Mouse (Mus musculus) heart, embryonic 15.5 days (tissue): ENCODE measurements at regions not wholly inside any gene's neighbourhood (a gene's known extent, or its start where the extent isn't known, plus 50 kb on each side); places are given as distances from the start of the nearest gene placed in this dataset.
A peak's percentile ranks its signal among the peaks of the same experiment; 100 is the strongest.

Source experiments
- ATAC-seq: fragments of 200-750 bp; cut with Nextera tagmentation; replicated peaks from 2 replicates; pipeline ENCODE4 v1.8.0; 2017; ENCODE audit warnings: low read depth, moderate TSS enrichment; ENCODE audit not compliant: insufficient number of reproducible peaks, insufficient read depth, low FRiP score
- H3K27ac ChIP-seq: fragments of 300-500 bp; sonication (generic); 2 replicates; pipeline ENCODE4 v1.5.1; 2015; ENCODE audit warnings: mild to moderate bottlenecking, inconsistent platforms
- H3K27me3 ChIP-seq: fragments of 300-500 bp; sonication (generic); 2 replicates; pipeline ENCODE4 v1.6.1; 2015; ENCODE audit warnings: inconsistent platforms
- H3K36me3 ChIP-seq: fragments of 300-500 bp; sonication (generic); 2 replicates; pipeline ENCODE4 v1.6.1; 2015; ENCODE audit warnings: mild to moderate bottlenecking, inconsistent platforms
- H3K4me1 ChIP-seq: fragments of 300-500 bp; sonication (generic); replicated peaks from 2 replicates; pipeline ENCODE4 v1.6.1; 2015; ENCODE audit warnings: inconsistent platforms
- H3K4me2 ChIP-seq: fragments of 300-500 bp; sonication (generic); 2 replicates; pipeline ENCODE4 v1.6.1; 2015; ENCODE audit warnings: inconsistent platforms, mild to moderate bottlenecking, moderate library complexity
- H3K4me3 ChIP-seq: fragments of 300-500 bp; sonication (generic); 2 replicates; pipeline ENCODE4 v1.5.1; 2015; ENCODE audit warnings: mild to moderate bottlenecking, inconsistent platforms
- H3K9ac ChIP-seq: fragments of 300-500 bp; sonication (generic); 2 replicates; pipeline ENCODE4 v1.6.1; 2015; ENCODE audit warnings: mild to moderate bottlenecking, inconsistent platforms
- H3K9me3 ChIP-seq: fragments of 300-500 bp; sonication (generic); replicated peaks from 2 replicates; pipeline ENCODE4 v1.6.1; 2016; ENCODE audit warnings: inconsistent platforms
- WGBS: fragments of 180-500 bp; shearing (Covaris S2); methylation state at CpG from one replicate; pipeline ENCODE4 v1.1.7; 2015; ENCODE audit warnings: mixed read lengths; 5-methylcytosine and 5-hydroxymethylcytosine counted together

GRCm38 (mm10) chr13:97539686-97540085 lies 220.7 kb downstream of the Gm10260 start:
- Histone ChIP-seq H3K36me3 (no peaks in the 10 kb centered on the region), H3K4me1 (0 out of 2 replicates have a peak, but pooled peaks cover 1% of the 10 kb centered on the region)
- 69% methylated on average over 9 of the region's 9 CpGs for WGBS

DNA sequence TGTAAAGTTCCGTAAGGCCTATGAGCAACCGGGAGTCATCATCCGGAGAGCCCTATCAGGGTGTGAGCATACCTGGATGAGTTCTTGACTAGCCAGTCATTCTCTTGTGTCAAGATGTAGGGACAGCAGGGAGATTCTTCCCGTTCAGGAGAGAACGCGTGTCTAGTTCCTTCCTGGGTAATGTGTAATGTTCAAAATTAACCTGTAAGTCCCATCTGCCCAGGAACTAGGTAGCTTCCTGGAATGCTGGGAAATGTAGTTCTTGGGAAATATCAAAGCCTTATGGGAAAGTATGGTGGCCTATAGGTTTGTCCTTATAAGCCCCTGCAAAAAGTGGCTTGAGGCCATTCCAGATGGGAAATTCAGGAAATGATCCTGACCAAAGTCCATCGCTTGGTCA lies 222.0 kb downstream of the Gm10260 start:
- Histone ChIP-seq H3K9ac (no peak overlapping the region), H3K4me2 (no peak overlapping the region), H3K4me3 (no peak overlapping the region), H3K27ac (no peak overlapping the region), H3K27me3 (no peaks in the 10 kb centered on the region), H3K9me3 (no peaks in the 10 kb centered on the region), H3K36me3 (no peaks in the 10 kb centered on the region), H3K4me1 (peaks cover 9% of the 10 kb centered on the region)
- WGBS, result 89% methylated on average over 7 of the region's 7 CpGs
- no peak for ATAC-seq

More at GRCm38 (mm10) chr13:97539686-97540085, 220.7 kb downstream of the Gm10260 start:
- Histone ChIP-seq H3K27me3 (no peaks in the 10 kb centered on the region), H3K4me2 (no peak overlapping the region), H3K27ac (no peak overlapping the region), H3K9me3 (no peaks in the 10 kb centered on the region), H3K9ac (no peak overlapping the region), H3K4me3 (no peak overlapping the region)
- no peak for ATAC-seq

- no peak overlapping the region for H3K4me2 ChIP-seq
- no peak overlapping the region for H3K9ac ChIP-seq
- no peak for ATAC-seq
- no peaks in the 10 kb centered on the region for H3K27me3 ChIP-seq
- no peaks in the 10 kb centered on the region for H3K9me3 ChIP-seq
- H3K4me3 ChIP-seq, result no peak overlapping the region
- peaks cover 9% of the 10 kb centered on the region for H3K4me1 ChIP-seq
- WGBS, result 66% methylated on average over 7 of the region's 7 CpGs
- no peak overlapping the region for H3K27ac ChIP-seq
- no peaks in the 10 kb centered on the region for H3K36me3 ChIP-seq
Observed at GRCm38 (mm10) chr13:97537686-97538085, 222.7 kb downstream of the Gm10260 start.

DNA sequence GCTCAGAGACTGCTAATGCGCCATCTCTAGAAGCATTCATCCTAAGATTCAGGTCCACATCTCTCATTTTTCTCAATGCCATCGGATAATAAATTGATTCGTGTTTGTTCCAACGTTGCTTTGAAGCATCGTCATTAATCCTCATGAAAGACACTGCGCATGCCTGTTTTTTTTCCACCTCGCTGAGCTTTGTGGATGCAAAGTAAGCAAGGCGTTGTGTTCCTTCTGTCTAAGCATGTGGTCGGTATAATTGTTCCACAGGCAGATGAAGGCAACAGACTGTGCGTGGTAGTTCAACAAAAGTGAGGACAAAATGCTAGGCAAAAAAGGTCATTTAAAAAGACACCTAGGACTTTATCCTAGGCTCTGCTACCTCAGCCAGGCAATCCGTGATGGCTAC lies 223.2 kb downstream of the Gm10260 start:
- no peaks in the 10 kb centered on the region for H3K36me3 ChIP-seq
- H3K9ac ChIP-seq, result no peak overlapping the region
- peaks cover 9% of the 10 kb centered on the region for H3K4me1 ChIP-seq
- H3K27me3 ChIP-seq, result no peaks in the 10 kb centered on the region
- H3K27ac ChIP-seq, result no peak overlapping the region
- H3K4me3 ChIP-seq, result no peak overlapping the region
- 87% methylated on average over 11 of the region's 11 CpGs for WGBS
- no peak overlapping the region for H3K4me2 ChIP-seq
- ATAC-seq, result no peak
- H3K9me3 ChIP-seq, result no peaks in the 10 kb centered on the region

DNA sequence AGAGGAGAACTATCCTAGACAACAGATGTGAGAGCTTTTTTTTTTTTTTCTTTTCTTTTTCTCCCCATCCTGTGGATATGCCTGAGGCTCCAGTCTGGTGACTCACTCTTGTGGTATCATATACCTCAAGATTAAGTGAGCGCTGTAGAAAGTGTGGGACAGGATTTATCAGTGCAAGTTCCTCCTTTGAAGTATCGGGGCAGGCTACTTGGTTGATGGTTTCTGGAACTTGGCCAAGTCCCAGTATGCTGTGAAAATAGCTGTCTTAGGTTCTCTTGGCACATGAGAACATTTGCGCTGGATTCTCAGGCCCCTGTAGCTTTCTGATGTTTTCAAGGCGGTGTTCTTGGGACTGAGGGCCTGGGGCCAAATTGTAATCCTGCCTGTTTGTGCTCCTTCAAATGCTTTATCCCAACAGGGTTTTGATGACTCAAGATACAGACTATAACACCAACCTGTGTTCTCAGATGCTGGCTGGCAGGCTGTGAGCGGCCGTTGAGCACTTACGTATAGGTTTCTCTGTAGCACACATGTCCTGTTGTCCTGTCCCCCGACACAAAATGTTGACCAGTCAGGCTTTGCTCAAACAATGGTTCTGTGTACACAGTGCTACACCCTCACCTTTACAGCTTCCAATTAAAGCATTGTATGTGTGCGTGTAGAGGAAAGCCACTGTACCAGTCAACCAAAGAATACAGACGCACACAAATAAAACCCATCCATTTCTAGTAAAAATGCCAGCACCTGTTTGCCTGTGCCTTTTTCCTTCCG lies 226.4 kb downstream of the Gm10260 start:
- no peak overlapping the region for H3K9ac ChIP-seq
- H3K4me3 ChIP-seq, result no peak overlapping the region
- no peaks in the 10 kb centered on the region for H3K27me3 ChIP-seq
- H3K27ac ChIP-seq, result 0 out of 2 replicates have a peak overlapping the region, but pooled peaks have one; percentile 34
- no peaks in the 10 kb centered on the region for H3K36me3 ChIP-seq
- H3K9me3 ChIP-seq, result no peaks in the 10 kb centered on the region
- H3K4me2 ChIP-seq, result no peak overlapping the region
- WGBS, result 53% methylated on average over 11 of the region's 11 CpGs
- H3K4me1 ChIP-seq, result peaks cover 17% of the 10 kb centered on the region
- peak; percentile 75 for ATAC-seq

DNA sequence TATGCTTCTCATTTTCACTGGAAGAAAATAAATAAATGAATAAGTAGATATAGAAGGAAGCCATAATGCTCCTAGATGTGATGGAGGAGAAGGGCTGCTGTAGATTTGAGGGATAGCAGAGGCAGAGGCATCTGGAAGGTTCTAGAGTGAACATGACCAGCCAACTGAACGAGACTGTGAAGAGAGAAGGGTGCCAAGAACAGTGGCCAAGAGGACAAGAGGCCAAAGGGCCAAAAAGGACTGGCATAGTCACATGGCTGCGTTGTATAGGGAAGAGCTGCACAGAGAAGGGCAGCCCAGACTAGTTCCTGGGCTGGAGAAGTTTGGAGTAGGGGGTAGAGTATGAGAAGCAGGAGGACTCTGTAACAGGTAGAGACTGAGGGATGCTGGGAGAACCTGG lies 229.3 kb downstream of the Gm10260 start:
- Histone ChIP-seq H3K27me3 (no peaks in the 10 kb centered on the region; the same call in 1 of the 2 replicates), H3K36me3 (no peaks in the 10 kb centered on the region), H3K4me2 (no peak overlapping the region), H3K4me1 (peaks cover 17% of the 10 kb centered on the region), H3K4me3 (no peak overlapping the region), H3K27ac (no peak overlapping the region), H3K9me3 (no peaks in the 10 kb centered on the region), H3K9ac (no peak overlapping the region)
- WGBS, result 79% methylated on average over 2 of the region's 2 CpGs
- ATAC-seq, result no peak

- Histone ChIP-seq H3K27ac (no peak overlapping the region), H3K4me2 (no peak overlapping the region), H3K9me3 (no peaks in the 10 kb centered on the region), H3K4me3 (no peak overlapping the region), H3K4me1 (peaks cover 17% of the 10 kb centered on the region), H3K36me3 (no peaks in the 10 kb centered on the region), H3K27me3 (no peaks in the 10 kb centered on the region; the same call in 1 of the 2 replicates), H3K9ac (no peak overlapping the region)
- ATAC-seq, result no peak; the same call in 1 of the 2 replicates
- 16% methylated on average over 2 of the region's 2 CpGs for WGBS
Observed at GRCm38 (mm10) chr13:97530570-97530969, 229.9 kb downstream of the Gm10260 start.

DNA sequence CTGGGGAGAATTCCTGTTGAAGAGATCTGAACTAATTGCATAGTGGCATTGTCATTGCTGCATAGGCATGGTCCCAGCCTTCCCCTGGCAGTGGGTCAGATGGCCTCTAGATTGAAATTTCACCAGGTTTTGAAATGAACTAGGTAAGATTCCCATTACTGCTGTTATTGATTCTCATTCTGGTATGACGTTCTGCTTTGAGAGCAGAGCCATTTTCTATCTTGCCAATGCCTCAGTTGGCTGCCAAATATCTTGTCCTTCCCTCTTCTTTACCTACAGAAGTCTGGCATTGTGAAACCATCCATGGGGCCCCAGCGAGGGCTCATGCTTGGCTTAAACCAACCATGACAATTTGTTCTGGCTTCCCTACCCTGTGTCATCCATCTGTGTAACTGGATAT lies 232.5 kb downstream of the Gm10260 start:
- Histone ChIP-seq H3K4me1 (peaks cover 19% of the 10 kb centered on the region), H3K4me2 (no peak overlapping the region), H3K27ac (no peak overlapping the region), H3K27me3 (no peaks in the 10 kb centered on the region; the same call in 1 of the 2 replicates), H3K4me3 (no peak overlapping the region), H3K36me3 (no peaks in the 10 kb centered on the region), H3K9ac (no peak overlapping the region), H3K9me3 (no peaks in the 10 kb centered on the region)
- ATAC-seq, result no peak
- WGBS, result 89% methylated on average over 2 of the region's 2 CpGs

GRCm38 (mm10) chr13:97524847-97525434 lies 235.5 kb downstream of the Gm10260 start:
- Histone ChIP-seq H3K4me1 (peaks cover 12% of the 10 kb centered on the region; the same call in 1 of the 2 replicates), H3K9ac (no peak overlapping the region), H3K9me3 (no peaks in the 10 kb centered on the region), H3K27ac (no peak overlapping the region), H3K4me2 (no peak overlapping the region), H3K4me3 (no peak overlapping the region), H3K36me3 (no peaks in the 10 kb centered on the region), H3K27me3 (no peaks in the 10 kb centered on the region; the same call in 1 of the 2 replicates)
- no peak for ATAC-seq
- WGBS, result 58% methylated on average over 7 of the region's 7 CpGs

GRCm38 (mm10) chr13:97523523-97524412 lies 236.7 kb downstream of the Gm10260 start:
- Histone ChIP-seq H3K9me3 (no peaks in the 10 kb centered on the region), H3K4me3 (no peak overlapping the region), H3K4me2 (no peak overlapping the region), H3K27me3 (no peaks in the 10 kb centered on the region; the same call in 1 of the 2 replicates), H3K9ac (no peak overlapping the region), H3K4me1 (peaks cover 12% of the 10 kb centered on the region; the same call in 1 of the 2 replicates), H3K27ac (peak overlapping the region; percentile 53), H3K36me3 (no peaks in the 10 kb centered on the region)
- WGBS, result 47% methylated on average over 19 of the region's 19 CpGs
- ATAC-seq, result no peak

DNA sequence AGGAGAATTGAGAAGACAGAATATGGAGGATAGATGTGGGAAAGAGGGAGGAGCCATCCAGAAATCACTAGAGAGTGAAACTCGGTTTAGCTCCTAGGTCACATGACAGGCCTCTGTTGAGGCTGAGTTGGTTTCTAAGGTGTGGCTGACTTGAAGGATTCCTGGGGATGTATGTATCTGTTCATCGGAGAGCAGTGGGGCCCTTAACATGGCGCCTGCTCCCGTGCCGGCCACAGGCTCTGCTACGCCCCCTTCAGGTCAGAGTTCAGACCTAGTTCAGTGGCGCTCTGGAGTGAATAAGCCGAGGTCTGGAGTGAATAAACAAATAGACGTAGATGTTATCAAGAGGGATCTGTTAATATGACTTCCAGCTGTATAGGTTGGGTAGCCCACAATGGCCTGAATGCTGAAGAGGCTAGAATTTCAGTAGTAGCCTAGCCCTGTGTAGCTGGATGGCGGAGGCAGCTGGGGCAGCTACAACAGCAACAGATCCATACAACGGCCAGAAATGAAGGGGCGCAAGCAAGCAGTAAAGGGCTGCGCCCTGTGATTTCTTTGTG lies 239.4 kb downstream of the Gm10260 start:
- no peak for ATAC-seq
- Histone ChIP-seq H3K4me1 (peaks cover 12% of the 10 kb centered on the region; the same call in 1 of the 2 replicates), H3K9ac (no peak overlapping the region), H3K27me3 (no peaks in the 10 kb centered on the region), H3K27ac (no peak overlapping the region), H3K36me3 (no peaks in the 10 kb centered on the region), H3K9me3 (no peaks in the 10 kb centered on the region), H3K4me3 (no peak overlapping the region), H3K4me2 (no peak overlapping the region)
- 83% methylated on average over 13 of the region's 13 CpGs for WGBS
